Mouse (Mus musculus): ENCODE measurements around the gene Kcnq1. TPM values are rescaled to one million over a fixed set of nuclear protein-coding genes. Genes with fewer than 3 reads are reported as not detected.

Gene Kcnq1
- polyA plus RNA-seq, 1 experiment from 2014 or later, result 0.87 TPM

GRCm38 (mm10) chr7:143194064-143194463, 87.9 kb downstream of the Kcnq1 start:
- Histone ChIP-seq H3K27ac (no peak overlapping the region), H3K4me1 (peaks cover 15% of the 10 kb centered on the region), H3K9ac (no peak overlapping the region), H3K36me3 (replicated peaks) (no peaks in the 10 kb centered on the region), H3K4me2 (no peak overlapping the region), H3K4me3 (replicated peaks) (no peak overlapping the region), H3K9me3 (no peaks in the 10 kb centered on the region), H3K27me3 (peaks cover 28% of the 10 kb centered on the region)
- ATAC-seq (ENCODE audit: low FRiP score), result no peak
- 89% methylated on average over 7 of the region's 7 CpGs for WGBS

GRCm38 (mm10) chr7:143197951-143198440, 91.8 kb downstream of the Kcnq1 start:
- Histone ChIP-seq H3K27me3 (peaks cover 17% of the 10 kb centered on the region), H3K9ac (no peak overlapping the region), H3K36me3 (replicated peaks) (no peaks in the 10 kb centered on the region), H3K9me3 (no peaks in the 10 kb centered on the region), H3K4me3 (replicated peaks) (no peak overlapping the region), H3K4me2 (peak overlapping the region; percentile 41), H3K4me1 (peaks cover 15% of the 10 kb centered on the region), H3K27ac (0 out of 2 replicates have a peak overlapping the region, but pooled peaks have one; percentile 1)
- WGBS, result 25% methylated on average over 15 of the region's 15 CpGs
- ATAC-seq (ENCODE audit: low FRiP score), result peak; percentile 82

GRCm38 (mm10) chr7:143198443-143198842, 92.3 kb downstream of the Kcnq1 start:
- Histone ChIP-seq H3K27ac (no peak overlapping the region), H3K9ac (no peak overlapping the region), H3K36me3 (replicated peaks) (no peaks in the 10 kb centered on the region), H3K9me3 (no peaks in the 10 kb centered on the region), H3K4me1 (peaks cover 15% of the 10 kb centered on the region), H3K27me3 (peaks cover 17% of the 10 kb centered on the region), H3K4me3 (replicated peaks) (no peak overlapping the region), H3K4me2 (peak overlapping the region; percentile 41)
- WGBS, result 40% methylated on average over 7 of the region's 7 CpGs
- peak; percentile 41 for ATAC-seq (ENCODE audit: low FRiP score)

GRCm38 (mm10) chr7:143201255-143201654, 95.1 kb downstream of the Kcnq1 start:
- ATAC-seq (ENCODE audit: low FRiP score), result no peak
- Histone ChIP-seq H3K4me2 (no peak overlapping the region), H3K36me3 (replicated peaks) (no peaks in the 10 kb centered on the region), H3K9ac (no peak overlapping the region), H3K4me1 (peaks cover 15% of the 10 kb centered on the region), H3K9me3 (no peaks in the 10 kb centered on the region), H3K4me3 (replicated peaks) (no peak overlapping the region), H3K27me3 (peaks cover 2% of the 10 kb centered on the region), H3K27ac (no peak overlapping the region)
- WGBS, result 81% methylated on average over 2 of the region's 2 CpGs

- H3K27me3 ChIP-seq, result no peaks in the 10 kb centered on the region; the same call in 1 of the 2 replicates
- H3K27ac ChIP-seq, result no peak overlapping the region
- H3K4me2 ChIP-seq, result no peak overlapping the region
- no peak for ATAC-seq (ENCODE audit: low FRiP score)
- H3K4me3 ChIP-seq (replicated peaks), result no peak overlapping the region
- no peaks in the 10 kb centered on the region for H3K36me3 ChIP-seq (replicated peaks)
- 92% methylated on average over 6 of the region's 6 CpGs for WGBS
- no peak overlapping the region for H3K9ac ChIP-seq
- H3K9me3 ChIP-seq, result no peaks in the 10 kb centered on the region
- no peaks in the 10 kb centered on the region for H3K4me1 ChIP-seq
Observed at GRCm38 (mm10) chr7:143203897-143204296, 97.7 kb downstream of the Kcnq1 start.

- Histone ChIP-seq H3K27ac (no peak overlapping the region), H3K9me3 (no peaks in the 10 kb centered on the region), H3K27me3 (no peaks in the 10 kb centered on the region), H3K4me2 (no peak overlapping the region), H3K4me1 (no peaks in the 10 kb centered on the region), H3K9ac (no peak overlapping the region), H3K4me3 (replicated peaks) (no peak overlapping the region), H3K36me3 (replicated peaks) (no peaks in the 10 kb centered on the region)
- ATAC-seq (ENCODE audit: low FRiP score), result no peak
- 71% methylated on average over 4 of the region's 4 CpGs for WGBS
Observed at GRCm38 (mm10) chr7:143207044-143207443, 100.9 kb downstream of the Kcnq1 start.

- Histone ChIP-seq H3K4me2 (no peak overlapping the region), H3K9ac (no peak overlapping the region), H3K27me3 (no peaks in the 10 kb centered on the region), H3K4me3 (replicated peaks) (no peak overlapping the region), H3K4me1 (no peaks in the 10 kb centered on the region), H3K36me3 (replicated peaks) (no peaks in the 10 kb centered on the region), H3K9me3 (no peaks in the 10 kb centered on the region), H3K27ac (no peak overlapping the region)
- no peak for ATAC-seq (ENCODE audit: low FRiP score)
- WGBS, result 85% methylated on average over 4 of the region's 4 CpGs
Observed at GRCm38 (mm10) chr7:143210796-143211195, 104.6 kb downstream of the Kcnq1 start.

GRCm38 (mm10) chr7:143251206-143251605, 145.0 kb downstream of the Kcnq1 start:
- Histone ChIP-seq H3K4me2 (no peak overlapping the region), H3K9me3 (peaks cover 19% of the 10 kb centered on the region), H3K27me3 (no peaks in the 10 kb centered on the region), H3K4me1 (no peaks in the 10 kb centered on the region), H3K9ac (no peak overlapping the region), H3K4me3 (replicated peaks) (no peak overlapping the region), H3K36me3 (replicated peaks) (peaks cover 30% of the 10 kb centered on the region), H3K27ac (no peak overlapping the region)
- 85% methylated on average over 2 of the region's 2 CpGs for WGBS
- ATAC-seq (ENCODE audit: low FRiP score), result no peak

GRCm38 (mm10) chr7:143253126-143253871, 147.1 kb downstream of the Kcnq1 start:
- Histone ChIP-seq H3K4me1 (no peaks in the 10 kb centered on the region), H3K4me3 (replicated peaks) (no peak overlapping the region), H3K27me3 (no peaks in the 10 kb centered on the region), H3K4me2 (no peak overlapping the region), H3K9me3 (peaks cover 19% of the 10 kb centered on the region), H3K9ac (no peak overlapping the region), H3K36me3 (replicated peaks) (peaks cover 30% of the 10 kb centered on the region), H3K27ac (no peak overlapping the region)
- no peak for ATAC-seq (ENCODE audit: low FRiP score)
- 90% methylated on average over 6 of the region's 6 CpGs for WGBS

GRCm38 (mm10) chr7:143254901-143255300, 148.7 kb downstream of the Kcnq1 start:
- Histone ChIP-seq H3K4me3 (replicated peaks) (no peak overlapping the region), H3K9ac (no peak overlapping the region), H3K27me3 (no peaks in the 10 kb centered on the region), H3K4me1 (no peaks in the 10 kb centered on the region), H3K36me3 (replicated peaks) (peaks cover 26% of the 10 kb centered on the region), H3K4me2 (no peak overlapping the region), H3K9me3 (peaks cover 16% of the 10 kb centered on the region), H3K27ac (no peak overlapping the region)
- 83% methylated on average over 2 of the region's 2 CpGs for WGBS
- no peak for ATAC-seq (ENCODE audit: low FRiP score)

GRCm38 (mm10) chr7:143261246-143261645, 155.1 kb downstream of the Kcnq1 start:
- Histone ChIP-seq H3K4me1 (no peaks in the 10 kb centered on the region), H3K4me2 (no peak overlapping the region), H3K27ac (no peak overlapping the region), H3K36me3 (replicated peaks) (no peaks in the 10 kb centered on the region), H3K27me3 (no peaks in the 10 kb centered on the region), H3K4me3 (replicated peaks) (no peak overlapping the region), H3K9me3 (no peaks in the 10 kb centered on the region), H3K9ac (no peak overlapping the region)
- ATAC-seq (ENCODE audit: low FRiP score), result no peak

GRCm38 (mm10) chr7:143263557-143263956, 157.4 kb downstream of the Kcnq1 start:
- H3K27ac ChIP-seq, result no peak overlapping the region
- no peak overlapping the region for H3K9ac ChIP-seq
- H3K27me3 ChIP-seq, result no peaks in the 10 kb centered on the region
- H3K36me3 ChIP-seq (replicated peaks), result no peaks in the 10 kb centered on the region
- no peak overlapping the region for H3K4me2 ChIP-seq
- no peaks in the 10 kb centered on the region for H3K9me3 ChIP-seq
- H3K4me1 ChIP-seq, result no peaks in the 10 kb centered on the region
- no peak for ATAC-seq (ENCODE audit: low FRiP score)
- H3K4me3 ChIP-seq (replicated peaks), result no peak overlapping the region
- 73% methylated on average over 3 of the region's 3 CpGs for WGBS

GRCm38 (mm10) chr7:143263966-143264365, 157.8 kb downstream of the Kcnq1 start:
- Histone ChIP-seq H3K4me3 (replicated peaks) (no peak overlapping the region), H3K4me2 (no peak overlapping the region), H3K27ac (no peak overlapping the region), H3K36me3 (replicated peaks) (no peaks in the 10 kb centered on the region), H3K27me3 (no peaks in the 10 kb centered on the region), H3K4me1 (no peaks in the 10 kb centered on the region), H3K9ac (no peak overlapping the region), H3K9me3 (no peaks in the 10 kb centered on the region)
- WGBS, result 92% methylated on average over 4 of the region's 4 CpGs
- no peak for ATAC-seq (ENCODE audit: low FRiP score)

Measured in forebrain, embryonic 12.5 days (tissue).